Mouse (Mus musculus) heart, postnatal 14 days (tissue): ENCODE measurements around the gene Crtc1. TPM values are rescaled to one million over a fixed set of nuclear protein-coding genes. Genes with fewer than 3 reads are reported as not detected.
A peak's percentile ranks its signal among the peaks of the same experiment; 100 is the strongest.

Source experiments
- DNase-seq, 2 experiments: peaks; one replicate each; pipeline ENCODE4 v3.0.0; 2021 to 2022
- intact Hi-C: fragments of 180-260 bp; cut with DNase I; formaldehyde crosslinking; loops from one replicate; pipeline ENCODE4 v1.15.1; 2025
- total RNA-seq, 2 experiments: library from RNA; stranded (reverse); gene quantifications; 2 replicates each; pipeline ENCODE4 v1.2.3; 2021

Gene Crtc1
- total RNA-seq, 2 experiments from 2014 or later, result 7.7 to 9.5 TPM

DNA sequence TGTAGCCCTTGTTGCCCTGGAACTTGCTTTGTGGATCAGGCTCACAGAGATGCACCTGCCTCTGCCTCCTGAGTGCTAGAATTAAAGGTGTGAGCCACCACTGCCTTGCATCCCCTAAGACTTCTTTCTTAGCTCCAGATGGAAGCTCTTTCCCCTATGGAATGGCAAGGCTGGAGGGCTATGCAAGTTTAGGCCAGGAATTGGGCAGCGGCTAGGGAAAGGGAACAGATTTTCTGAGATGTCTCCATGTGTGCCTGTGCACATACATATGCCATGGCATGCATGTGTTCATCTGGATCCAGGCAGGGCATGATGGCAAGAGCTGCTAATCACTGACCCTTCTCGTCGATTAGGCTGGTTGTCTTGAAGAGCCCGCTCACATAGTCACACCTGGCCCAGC, 26.3 kb upstream of the Crtc1 start:
- intact Hi-C loops, result loop anchor here (5.0 kb wide), 1 partner anchor 37 kb away; no protein-coding TSS in a partner anchor
- no peak for DNase-seq

DNA sequence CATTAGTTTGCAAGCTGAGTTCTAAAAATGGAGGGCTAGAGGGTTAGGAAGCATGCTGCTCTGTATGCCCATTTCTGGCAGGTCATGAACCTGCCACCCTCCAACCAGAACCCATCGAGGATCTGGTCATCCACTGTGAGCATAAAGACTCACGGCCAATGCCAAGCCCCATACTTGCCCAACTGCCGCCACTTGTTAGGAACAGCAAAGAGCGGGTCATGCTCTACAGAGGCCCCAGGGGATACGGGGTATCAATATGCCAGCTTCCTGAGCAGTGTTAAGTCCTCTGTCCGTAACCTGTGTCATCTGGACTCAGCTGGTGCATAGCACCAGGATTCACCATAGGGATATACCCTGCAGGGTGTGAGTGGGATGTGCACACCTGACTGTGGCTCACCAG, 24.8 kb upstream of the Crtc1 start:
- intact Hi-C loops, result no loop called here
- DNase-seq, result no peak

- DNase-seq, result no peak
- intact Hi-C loops, result no loop called here
Observed at GRCm38 (mm10) chr8:70463306-70463705, 23.9 kb upstream of the Crtc1 start.

- intact Hi-C loops, result no loop called here
- no peak for DNase-seq
Observed at GRCm38 (mm10) chr8:70462516-70462813, 23.1 kb upstream of the Crtc1 start.

- intact Hi-C loops, result no loop called here
- DNase-seq, result no peak
Observed at GRCm38 (mm10) chr8:70461765-70462515, 22.6 kb upstream of the Crtc1 start.

- DNase-seq, result no peak
- intact Hi-C loops, result no loop called here
Observed at GRCm38 (mm10) chr8:70460606-70461005, 21.2 kb upstream of the Crtc1 start.

DNA sequence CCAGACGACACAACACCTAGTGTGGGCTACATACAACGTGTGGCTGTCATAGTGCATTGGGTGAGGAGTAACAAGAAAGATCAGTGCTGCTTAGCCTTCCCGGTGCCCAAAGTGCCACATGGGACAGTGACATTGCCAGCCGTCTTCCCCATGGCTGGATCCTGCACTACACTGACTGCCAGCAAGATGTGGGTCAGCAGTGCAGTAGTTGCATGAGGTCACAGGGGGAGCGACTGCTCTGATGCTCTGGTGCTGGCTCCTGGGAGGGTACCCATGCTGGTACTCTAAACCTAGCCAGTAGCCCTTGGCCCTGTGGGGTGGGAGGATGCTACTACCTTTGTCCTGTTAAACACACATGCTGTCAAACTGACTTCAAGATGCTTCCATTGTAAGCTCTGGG, 20.8 kb upstream of the Crtc1 start:
- DNase-seq, result no peak
- intact Hi-C loops, result no loop called here

GRCm38 (mm10) chr8:70459636-70460035, 20.3 kb upstream of the Crtc1 start:
- intact Hi-C loops, result no loop called here
- no peak for DNase-seq

DNA sequence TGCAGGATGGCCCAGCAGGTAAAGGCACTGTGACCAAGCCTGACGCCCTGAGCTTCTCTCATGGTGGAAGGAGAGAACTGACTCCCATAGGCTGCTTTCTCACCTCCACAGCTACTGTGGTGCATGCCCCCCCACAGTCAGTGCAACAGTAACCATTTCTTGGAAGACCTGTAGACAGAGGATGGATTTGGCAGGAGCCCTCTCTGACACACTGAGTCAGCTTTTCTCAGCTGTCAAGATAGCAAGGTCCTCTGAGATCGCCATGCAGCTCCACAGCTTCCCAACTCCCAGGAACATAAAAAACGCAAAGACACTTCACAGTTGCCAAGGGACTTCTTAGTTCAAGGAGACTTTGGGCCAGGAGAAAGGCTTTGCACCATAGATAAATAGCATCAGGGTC, 19.1 kb upstream of the Crtc1 start:
- intact Hi-C loops, result no loop called here
- DNase-seq, result no peak

- intact Hi-C loops, result no loop called here
- DNase-seq, result no peak
Observed at GRCm38 (mm10) chr8:70457882-70458281, 18.5 kb upstream of the Crtc1 start.

DNA sequence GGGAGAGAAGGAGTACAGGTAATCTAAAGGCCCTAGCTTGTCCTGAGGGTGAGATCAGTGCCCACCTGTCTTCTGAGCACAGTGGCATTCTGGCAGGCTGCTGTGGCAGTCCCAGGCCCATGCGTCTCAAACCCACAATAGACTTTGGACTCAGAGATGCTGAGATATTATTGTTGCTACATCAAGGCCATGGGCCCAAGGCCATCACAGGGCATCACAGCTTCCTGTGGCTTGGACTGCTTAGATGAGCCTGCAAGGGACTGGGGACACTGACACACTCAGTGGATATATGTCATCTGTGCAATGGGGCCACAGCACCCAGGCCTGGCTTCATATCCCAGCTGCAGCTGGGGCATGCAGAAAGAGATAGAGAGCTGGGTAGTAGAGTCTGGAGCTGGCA, 17.6 kb upstream of the Crtc1 start:
- DNase-seq, result no peak
- intact Hi-C loops, result no loop called here

GRCm38 (mm10) chr8:70453852-70454251, 14.5 kb upstream of the Crtc1 start:
- no peak for DNase-seq
- intact Hi-C loops, result no loop called here

DNA sequence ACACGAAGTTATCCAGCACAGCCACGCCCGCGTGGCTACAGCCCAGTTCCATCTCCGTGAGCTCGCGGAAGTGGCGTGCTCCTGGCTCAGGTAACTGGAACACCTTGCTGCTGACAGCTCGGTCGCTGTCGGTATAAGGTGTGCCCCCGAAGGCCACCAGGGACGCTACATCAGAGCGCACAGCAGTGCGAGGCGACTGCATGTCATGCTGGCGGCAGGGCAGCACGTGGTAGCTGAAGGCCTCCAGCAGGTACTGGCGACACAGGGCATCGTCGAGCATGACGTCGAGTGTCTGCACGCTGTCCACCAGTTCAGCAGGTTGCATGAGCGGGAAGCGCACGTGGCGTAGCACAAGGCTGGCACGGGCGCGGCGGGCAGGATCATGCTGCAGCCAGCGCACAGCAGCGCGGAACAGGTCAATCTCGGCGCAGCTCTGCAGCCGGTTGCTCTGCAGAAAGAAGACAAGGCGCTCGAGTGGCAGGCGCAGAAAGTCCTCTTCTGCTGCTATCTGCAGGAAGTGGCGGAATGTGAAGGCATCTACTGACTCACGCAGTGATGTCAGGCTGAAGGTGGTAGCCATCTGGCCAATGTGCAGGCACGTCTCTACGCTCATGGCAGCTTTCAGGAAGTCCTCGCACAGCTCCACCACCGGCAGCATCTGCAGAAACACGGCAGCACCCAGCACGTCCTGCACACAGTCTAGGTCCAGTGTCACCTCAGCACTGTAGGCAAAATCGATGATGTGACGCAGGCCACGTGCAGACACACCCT, 13.0 kb upstream of the Crtc1 start:
- intact Hi-C loops, result no loop called here
- DNase-seq, result no peak

DNA sequence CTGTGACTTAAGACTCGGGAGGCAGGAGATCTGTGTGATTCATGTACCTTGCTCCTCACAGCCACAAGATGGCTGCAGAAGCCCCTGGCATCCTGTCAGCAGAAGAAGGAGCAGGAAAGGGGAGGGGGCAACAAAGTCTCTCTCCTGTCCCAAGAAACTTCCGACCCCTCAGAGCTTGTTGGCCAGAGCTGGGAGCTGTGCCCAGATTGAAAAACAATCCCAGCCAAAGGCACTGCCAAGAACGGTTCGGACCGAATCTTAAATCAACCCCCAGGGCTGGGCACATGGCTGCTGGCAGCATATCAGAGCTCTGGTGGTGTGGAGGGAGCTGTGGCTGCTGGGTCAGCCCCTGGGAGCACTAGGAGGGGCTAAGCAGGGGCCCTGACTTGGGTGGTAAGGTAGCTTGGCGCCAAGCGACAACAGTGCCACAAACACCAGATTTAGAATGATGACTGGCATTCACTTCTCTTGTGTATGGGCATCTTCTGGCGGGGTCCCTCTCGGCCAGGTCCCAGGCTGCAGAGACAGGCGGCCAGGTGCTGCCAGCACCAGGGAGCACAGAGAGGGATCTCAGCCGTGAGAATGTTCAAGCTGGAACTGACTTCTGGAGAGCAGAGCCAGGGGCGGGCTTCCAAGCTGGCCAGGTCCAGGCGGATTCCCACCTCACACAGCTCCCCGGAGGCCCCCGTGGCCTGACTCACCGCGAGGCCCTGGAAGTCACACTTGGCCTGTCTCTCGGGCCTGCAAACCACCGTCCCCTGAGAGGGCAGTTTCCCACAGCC, 8.5 kb upstream of the Crtc1 start:
- intact Hi-C loops, result no loop called here
- peak; percentile 19 to 38 for DNase-seq

- no peak for DNase-seq
- intact Hi-C loops, result no loop called here
Observed at GRCm38 (mm10) chr8:70445988-70446387, 6.6 kb upstream of the Crtc1 start.

DNA sequence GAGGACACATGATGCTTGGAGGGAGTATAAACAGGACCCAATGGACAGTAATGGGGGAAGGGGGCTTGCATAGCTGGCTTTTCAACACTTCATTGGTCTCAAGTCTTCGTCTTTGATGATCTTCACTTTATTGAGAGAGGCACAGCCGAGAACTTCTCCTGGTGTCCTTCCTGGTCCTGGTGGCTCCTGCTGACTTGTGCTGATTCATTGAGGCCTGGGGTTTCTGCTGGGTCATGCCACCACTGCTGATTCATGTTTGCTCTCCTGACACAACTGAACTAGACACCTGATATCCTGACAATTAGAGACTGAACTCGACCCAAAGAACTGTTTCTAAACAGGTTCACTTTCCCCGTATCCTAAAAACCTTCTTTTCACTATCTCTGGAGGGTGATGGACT, 3.9 kb upstream of the Crtc1 start:
- no peak for DNase-seq
- intact Hi-C loops, result no loop called here

- intact Hi-C loops, result no loop called here
- no peak for DNase-seq
Observed at GRCm38 (mm10) chr8:70441565-70441964, 2.2 kb upstream of the Crtc1 start.

DNA sequence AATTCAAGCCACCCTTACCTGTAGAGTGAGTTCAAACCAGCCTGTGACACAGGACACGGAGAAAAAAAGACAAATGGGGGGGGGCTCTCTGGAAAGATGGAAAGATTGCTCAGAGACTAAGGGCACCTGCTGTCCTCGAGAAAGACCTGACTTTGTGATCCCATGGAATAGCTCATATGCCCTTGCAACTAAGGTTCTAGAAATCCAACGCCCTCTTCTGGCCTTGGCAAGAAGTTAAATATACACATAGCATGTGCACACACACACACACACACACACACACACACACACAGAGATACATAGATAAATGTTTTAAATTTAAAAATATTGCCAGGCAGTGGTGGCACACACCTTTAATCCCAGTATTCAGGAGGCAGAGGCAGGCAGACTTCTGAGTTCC, 867 bp upstream of the Crtc1 start:
- intact Hi-C loops, result no loop called here
- DNase-seq, result no peak

DNA sequence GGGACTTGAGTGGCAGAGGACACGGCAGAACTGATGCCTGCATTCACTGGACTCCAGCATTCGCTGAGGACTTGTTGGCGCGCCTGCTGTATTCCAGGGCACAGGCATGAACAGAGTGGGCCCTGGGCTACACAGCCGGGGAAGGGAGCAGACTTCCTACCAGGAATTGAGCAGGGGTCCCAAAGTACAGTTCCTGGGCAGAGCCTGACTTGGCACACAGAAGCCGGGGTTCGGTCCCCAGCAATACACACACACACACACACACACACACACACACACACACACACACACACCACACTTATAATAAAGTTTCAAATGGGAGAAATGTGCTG, 435 bp upstream of the Crtc1 start:
- intact Hi-C loops, result loop anchor here (5.0 kb wide), 1 partner anchor 62 kb away; no protein-coding TSS in a partner anchor

DNA sequence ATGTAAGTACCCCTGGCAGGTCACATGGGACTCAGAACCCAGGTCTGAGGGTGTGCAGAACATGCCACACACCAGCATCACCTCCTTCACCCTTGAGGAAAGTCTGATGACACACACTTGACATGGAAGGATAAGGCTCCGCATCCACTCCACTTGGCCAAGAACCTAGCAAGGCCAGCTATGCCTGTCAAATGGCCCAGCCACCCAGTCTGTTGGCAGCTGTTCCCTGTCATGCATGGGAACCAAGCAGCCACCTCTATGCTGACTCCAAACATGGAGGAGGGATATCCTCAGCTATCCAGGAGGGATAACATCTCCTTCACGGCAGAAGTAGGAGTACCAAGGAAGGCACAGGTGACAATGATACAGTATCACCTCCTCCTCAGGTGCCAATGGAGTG, 956 bp downstream of the Crtc1 start:
- intact Hi-C loops, result loop anchor here (5.0 kb wide), 1 partner anchor 64 kb away; no protein-coding TSS in a partner anchor
- DNase-seq, result no peak

More for the DNA sequence above, 435 bp upstream of the Crtc1 start:
- no peak for DNase-seq

GRCm38 (mm10) chr8:70435156-70435555, 4.2 kb downstream of the Crtc1 start:
- no peak for DNase-seq
- intact Hi-C loops, result loop anchor here (5.0 kb wide), 1 partner anchor 67 kb away; no protein-coding TSS in a partner anchor
